Mouse (Mus musculus) ES-CJ7 (cell line): ENCODE data around the gene Sv2a.

Source experiments
- DNase-seq: peaks from one replicate; pipeline ENCODE4 v3.0.0; 2011; ENCODE audit warnings: low read depth, low spot score

The Sv2a gene

DNA sequence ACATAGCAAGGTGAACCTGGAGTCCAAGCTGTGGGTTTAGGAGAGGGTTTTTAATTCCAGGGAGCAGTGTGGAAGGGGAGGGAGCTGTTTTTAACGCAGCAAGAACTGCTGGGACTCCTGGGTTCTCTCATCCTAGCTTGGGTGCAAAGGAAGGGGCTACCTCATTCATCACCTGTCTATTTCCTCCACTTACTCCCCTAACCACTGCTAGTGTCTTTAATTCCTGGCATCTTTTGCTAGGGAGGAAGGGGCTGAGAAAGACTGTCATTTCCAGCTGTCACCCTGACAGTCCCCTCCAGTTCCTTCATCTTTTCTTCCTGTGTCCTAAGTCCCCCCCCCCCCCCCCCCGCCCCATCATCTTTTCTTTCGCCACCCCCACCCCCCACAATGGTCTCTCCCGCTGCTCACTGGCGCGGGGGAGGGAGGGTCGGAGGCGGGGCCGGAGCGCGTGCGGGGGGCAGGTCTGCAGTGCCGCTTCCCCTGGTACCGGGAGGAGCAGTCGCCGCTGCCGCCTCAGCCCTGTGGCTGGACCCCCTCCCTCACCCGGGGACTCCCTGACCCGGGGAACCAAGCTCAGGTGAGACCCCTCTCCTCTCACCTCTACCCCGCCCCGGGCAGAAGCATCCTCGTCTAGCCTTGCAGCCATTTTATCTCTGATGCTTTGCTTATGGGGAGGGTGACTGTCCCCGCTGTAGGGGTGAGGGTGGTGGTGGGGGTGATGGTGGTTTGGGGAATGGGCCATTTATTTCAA is at the start of gene Sv2a:
Gene Sv2a (plus strand): TSS at position 425 of the 751 bp plus-strand sequence.
- no peak for DNase-seq

DNA sequence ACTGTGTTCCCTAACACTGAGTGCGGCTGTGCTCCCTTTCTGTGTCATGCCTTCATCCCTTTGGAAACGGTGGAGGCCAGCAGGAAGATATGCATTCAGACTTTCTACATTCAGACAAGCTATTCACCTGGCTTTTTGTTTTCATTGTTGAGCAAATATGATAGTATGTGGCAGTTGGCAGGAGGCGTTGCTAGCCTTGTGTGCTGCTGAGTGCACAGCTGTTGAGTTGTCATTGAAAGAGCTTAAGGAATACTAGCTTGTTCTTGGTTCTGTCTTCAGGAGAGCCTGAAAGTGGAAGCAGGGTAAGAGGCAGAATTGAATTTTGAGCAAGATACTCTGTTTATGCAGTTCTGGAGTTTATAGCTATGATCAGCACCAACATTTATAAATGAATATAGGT is 48.5 kb upstream of the Sv2a start:
- DNase-seq = no peak

DNA sequence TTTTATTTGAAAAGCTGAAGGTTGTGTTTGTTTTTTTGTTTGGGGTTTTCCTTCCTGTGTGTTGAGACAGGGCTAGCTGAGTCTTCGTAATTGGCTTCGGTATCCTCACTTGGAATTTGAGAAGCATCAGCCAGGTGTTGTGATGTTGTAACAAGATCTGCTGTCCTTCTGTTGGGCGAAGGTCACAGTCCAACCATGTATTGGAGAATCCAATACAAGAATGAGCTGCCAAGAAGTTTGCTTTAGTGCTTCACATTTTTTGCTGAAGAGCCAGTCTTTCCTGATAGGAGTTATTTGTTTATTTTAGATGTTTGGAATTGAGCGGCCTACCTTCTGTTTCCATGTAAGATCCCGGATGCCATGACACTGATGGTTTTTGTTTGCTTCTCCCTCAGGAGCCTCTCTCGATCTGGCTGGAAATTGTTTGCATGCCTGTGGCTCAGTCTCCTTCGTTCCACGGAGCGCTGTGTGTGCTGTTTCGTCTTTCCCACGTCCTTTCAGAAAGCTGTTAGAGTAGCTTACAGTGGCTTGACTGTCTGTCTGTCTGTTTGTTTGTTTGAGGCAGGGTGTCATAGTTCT is 47.5 kb upstream of the Sv2a start:
- DNase-seq = no peak

DNA sequence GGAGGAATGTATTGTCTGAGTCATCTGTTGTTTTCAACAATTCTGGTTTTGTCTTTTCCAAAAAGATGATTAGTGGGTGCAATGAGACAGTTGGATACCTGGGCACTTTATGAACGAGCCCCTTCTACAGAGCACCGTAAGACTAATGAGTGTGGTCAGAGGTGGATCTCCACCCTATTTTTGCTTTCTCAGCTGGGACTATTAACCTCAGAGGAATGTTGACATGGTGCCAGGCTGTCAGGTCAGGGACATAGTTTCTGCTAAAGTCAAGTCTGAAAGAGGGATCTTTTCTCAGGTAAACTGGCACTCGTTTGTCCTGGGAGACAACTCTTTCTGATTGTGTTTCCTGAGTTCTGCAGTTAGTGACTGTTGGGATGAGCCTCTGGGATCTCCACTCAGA is 45.9 kb upstream of the Sv2a start:
- no peak for DNase-seq

DNA sequence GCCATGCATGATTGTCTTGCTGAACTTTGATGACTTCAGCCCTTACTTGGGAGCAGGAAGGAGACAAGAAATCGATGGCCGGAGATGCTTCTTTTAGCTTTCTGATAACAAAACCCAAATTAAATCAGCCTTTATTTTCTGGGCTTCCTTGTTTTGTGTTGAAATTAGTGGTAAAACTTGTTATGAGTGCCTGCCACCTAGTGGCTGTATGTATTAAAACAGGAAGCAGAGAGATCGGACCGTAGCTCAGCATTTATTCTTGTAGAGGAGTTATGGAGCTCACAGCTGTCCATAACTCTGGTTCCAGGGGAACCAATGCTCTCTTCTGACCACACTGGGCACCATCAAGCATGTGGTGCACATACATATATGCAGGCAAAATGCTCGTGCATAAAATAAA is 33.0 kb upstream of the Sv2a start:
- peak; percentile 46 for DNase-seq

DNA sequence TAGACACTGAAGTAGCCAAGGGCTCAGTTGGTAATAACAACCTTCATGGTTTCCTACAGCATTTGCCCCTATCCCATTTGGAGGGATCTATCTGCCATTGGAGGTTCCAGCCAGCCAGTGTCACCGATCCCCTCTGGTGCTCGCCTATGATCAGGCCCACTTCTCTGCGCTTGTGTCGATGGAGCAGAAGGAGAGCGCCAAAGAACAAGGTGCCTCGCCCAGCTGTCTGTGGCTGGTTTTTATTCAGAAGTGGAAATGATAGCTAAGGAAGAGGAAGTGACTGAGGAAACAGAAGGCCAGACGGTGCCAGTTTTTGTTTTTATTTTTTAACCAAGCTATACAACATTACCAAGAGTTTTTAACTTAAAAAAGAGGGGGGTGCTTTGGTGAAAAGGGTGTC is 29.1 kb upstream of the Sv2a start:
- no peak for DNase-seq

DNA sequence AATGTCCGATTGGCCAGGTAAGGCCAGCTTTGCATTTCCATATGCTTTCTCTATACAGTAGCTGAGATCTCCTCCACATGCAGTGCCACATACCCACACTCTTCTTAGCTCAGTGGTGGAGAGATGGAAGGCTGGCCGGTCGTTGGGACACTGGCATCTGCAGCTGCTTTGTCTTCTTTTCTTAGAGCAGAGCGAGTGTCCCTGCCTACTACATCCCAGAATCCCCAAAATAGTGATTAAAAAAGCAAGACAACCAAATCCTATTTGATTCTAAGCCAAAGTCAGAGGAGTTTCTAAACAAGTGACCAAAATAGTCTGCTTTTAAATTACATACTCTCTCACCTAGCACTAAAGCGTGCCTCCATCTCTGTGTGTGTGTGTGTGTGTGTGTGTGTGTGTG is 28.3 kb upstream of the Sv2a start:
- DNase-seq = no peak

DNA sequence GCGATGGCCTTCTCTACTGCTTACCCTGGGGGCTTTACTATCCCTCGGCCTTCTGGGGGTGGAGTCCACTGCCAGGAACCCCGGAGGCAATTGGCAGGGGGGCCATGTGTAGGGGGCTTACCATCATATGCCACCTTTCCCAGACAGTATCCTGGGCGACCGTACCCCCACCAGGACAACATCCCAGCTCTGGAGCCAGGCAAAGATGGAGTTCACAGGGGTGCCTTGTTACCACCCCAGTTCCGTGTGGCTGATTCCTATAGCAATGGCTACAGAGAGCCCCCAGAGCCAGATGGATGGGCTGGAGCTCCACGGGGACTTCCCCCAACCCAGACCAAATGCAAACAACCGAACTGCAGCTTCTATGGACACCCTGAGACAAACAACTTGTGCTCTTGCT is 25.4 kb upstream of the Sv2a start:
- no peak for DNase-seq

DNA sequence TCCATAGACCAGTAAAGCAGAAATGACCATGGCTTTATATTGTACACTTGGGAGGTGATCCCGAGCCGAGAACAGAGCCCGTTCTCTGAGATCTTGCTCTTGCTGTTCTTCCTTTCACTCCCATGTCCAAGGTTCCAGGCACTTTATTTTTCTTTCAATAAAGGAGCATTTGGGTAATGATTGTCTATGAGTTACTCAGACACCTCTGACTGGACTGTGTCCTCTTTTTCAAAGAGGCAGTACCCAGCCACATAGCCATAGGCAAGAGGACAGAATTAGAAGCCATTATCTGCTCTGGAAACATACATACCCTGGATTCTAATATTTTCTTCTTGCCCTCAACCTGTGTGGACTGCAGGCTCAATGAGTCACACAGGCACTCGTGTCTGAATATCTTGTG is 21.1 kb upstream of the Sv2a start:
- DNase-seq = no peak

DNA sequence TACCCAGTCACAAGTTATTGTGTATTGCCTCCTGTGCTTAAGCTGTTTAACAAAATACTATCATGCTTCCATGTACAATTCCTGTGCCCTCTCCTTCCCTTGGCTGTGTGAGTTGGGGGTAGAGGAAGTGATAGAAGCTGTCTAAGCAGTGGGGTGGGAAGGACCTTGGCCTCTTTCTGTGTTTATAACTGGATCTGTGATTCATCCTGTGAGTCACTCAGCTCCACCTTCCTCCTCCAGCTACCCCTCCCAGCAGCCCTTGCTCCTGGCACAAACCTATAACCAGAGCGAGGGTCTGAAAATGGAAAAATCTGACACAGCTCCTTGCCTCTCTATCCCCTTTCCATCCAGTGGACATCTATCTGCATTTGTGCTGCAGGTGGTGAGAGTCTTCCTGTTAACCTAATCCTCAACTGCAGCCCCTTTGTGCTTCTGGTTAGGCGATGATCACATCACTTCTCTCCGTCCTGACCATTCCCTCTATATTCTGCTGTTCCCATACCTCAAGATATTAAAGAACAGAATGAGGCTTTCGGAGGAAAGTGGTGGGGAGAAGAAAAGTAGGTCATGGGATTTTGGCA is 20.6 kb upstream of the Sv2a start:
- no peak for DNase-seq

DNA sequence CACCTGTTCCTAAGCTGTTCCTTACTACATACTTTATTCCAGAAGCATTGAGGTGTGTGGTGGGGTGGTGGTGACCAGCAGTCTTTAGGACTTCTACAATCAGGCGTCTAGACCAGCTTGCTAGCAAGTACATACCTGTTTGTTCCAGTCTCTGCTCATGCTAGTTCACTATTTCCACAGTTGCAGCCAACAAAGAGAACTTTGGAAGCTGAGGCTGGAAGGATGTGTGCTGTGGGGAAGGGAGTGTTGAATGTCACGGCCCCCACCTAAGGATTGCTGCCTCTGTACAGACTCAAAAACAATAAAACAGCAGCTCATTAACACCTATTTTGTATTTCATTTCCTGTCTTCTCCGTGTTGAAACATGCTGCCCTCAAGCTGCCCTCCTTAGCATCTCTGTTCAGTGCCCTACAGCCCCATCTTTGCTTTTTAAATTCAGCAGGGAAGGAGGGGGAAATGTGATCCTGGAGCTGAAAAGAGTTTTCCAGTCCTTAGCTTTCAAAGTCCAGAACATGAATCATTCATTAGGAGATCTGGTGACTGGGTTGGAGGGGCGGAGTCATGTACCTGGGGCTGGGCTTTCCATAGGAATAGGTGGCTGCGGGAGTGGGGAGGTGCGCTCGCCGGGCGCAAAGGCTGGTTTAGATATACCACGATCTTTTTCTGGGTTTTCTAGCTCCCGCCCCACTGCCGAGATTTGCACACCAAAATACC is 20.0 kb upstream of the Sv2a start:
- DNase-seq = peak; percentile 80

DNA sequence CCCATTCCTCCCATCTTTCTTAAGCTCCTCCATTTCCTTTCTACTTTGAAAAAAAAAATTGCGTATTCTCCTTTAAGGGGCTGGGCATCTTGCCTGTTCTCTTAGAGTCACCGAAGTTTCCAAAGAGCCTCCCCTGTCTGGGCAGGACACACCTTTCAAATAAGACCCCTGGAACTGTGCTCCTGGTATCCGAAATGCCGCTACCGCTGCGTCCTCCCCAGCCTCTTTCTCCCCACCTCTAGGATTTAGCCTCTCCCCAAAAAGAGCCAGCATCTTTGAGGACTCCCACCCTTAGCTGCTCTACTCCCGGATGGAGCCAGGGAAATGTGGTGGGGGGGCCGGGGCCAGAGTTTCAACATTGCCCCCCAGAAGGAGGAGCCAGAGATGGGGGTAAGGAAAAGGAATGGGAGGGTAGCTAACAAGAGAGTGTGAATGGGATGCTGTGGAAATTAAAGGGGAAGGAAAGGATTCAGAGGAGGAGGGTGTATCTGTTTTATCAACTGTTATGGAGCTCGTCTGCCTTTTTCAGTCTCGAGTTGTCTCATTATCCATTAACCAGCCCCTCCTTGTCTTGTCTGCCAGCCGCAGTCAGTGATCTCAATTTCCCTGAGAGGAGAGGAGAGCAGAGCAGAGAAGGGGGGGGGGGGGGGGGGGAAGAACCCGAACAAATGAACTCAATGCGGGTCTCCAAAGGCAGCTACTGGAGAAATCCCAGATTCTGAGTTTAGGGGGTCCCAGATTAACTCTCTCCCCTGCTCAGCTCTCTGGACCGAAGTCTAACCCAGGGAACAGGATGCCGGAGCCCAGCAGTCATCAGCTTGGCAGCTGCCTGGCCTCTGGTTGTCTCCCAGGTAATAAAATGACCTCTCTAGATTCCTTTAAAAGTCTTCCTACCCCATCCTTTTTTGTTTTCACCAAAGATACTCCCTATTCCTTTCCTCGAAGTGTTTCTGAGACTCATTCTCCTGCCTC is 18.8 kb upstream of the Sv2a start, which contains the start of gene Mtmr11:
Gene Mtmr11 (plus strand): TSS at position 136 of the 972 bp plus-strand sequence.
- no peak for DNase-seq

DNA sequence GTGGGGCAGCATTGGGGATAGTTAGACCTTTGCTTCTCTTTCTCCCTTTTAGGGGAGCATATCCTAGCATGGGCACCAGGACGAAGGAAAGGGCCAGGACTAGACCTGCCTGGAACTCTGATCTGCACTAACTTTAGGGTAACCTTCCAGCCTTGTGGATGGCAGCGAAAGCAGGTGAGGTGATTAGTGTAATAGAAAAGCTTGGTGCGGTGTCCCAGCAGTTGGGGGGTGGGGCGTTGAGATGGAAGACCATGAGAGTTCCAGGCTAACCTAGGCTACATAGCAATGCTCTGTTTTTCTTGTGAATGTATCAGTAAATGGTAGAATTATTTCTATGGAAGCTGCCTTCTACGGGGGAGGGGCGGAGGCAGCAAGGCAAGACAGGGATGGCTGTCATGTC is 17.9 kb upstream of the Sv2a start:
- no peak for DNase-seq

DNA sequence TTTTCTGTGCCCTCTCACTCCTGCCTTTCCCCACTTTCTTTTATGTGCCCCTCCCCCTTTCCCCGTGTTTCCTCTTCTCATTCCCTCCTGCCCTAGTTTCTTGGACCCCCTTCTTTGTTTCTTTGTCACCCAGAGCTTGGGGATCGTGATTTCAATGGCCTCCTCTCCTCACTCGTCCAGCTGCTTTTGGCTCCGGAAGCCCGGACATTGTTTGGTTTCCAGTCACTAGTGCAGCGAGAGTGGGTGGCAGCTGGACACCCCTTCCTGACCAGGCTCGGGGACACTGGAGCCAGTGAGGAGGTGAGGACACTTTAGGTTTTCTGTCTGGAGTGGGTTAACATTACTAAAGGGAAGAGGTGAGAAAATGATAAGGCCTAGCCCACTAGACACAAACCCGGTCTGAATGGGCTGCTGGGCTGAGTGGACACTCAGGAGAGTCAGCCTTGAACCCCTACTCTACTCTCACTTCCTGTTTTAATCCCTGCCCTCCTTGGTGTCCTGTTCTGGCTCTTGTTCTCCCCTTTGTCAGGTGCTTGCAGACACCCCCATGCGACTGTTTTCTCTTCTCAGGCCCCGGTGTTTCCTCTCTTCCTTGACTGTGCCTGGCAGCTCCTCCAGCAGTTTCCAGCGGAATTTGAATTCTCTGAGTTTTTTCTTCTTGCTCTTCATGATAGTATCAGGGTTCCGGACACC is 12.3 kb upstream of the Sv2a start:
- no peak for DNase-seq

DNA sequence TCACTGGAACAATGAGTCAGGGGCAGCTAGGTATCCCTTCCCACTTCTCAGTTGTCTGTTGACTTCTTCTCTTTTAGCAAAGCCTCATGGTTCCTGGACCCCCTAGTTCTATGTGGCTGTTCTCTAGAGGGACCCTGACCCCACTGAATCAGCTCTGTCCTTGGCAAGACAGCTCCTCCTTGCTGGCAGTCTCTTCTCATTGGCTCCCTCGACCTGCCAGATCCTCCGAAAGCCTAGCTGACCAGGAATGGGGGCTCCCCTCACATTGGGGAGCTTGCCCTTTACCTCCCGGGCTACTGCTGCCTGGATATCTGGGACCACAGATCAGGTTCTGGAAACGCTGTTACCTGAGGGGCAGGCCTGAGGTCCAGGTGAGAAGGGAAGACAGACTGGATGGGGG is 10.7 kb upstream of the Sv2a start:
- DNase-seq = no peak

DNA sequence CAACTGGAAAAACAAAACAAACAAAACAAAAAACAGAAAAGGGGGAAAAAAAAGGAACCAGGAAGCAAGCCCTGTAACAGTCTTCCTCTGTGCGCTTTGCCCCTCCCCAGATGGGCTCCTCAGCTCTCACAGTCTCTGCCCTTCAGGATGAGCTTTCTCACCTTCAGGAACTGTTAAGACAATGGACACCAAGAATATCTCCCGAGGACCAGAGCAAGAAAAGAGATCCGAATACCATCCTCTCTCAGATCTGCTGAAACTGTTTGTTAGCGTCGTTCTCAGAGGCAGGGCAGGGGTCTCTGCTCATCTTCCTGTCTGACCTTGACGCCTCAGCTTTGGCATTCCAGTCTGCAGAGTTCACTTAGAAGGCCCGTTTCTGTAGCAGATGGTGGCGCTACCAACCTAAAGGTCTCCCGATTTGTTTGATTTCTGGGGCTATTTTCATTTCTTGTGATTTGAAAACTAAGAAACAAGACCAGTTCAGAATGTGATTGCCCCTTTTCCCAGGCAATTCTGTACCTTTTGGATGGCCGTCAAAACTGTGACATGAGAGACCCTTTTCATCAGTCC is 9.9 kb upstream of the Sv2a start:
- peak; percentile 39 for DNase-seq

DNA sequence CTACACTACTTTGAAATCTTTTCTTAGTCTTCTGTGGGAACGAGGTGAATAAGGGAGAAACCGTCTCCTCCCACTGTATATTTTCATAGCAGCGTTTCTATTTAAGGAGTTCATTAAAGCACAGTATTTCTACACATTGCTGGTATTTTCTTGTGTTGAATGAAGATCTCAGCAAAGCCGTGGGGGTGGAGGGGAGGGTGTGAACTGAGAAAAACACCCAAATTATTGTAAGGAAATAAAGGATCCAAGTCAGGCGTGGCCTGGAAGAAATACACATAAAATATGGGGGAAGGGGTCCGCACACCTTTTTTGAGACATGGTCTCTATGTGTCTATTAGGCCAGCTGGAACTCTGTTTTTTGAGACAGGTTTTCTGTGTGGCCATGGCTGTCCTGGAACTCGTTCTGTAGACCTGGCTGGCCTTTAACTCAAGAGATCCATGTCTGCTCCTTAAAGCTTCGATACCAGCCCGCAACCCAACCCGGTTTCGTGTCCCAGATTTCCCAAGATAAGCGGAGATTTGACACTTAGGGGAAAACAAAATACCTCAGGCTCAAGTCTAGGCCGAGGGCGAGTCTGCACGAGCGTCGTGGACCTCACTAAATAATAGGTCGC is 9.3 kb upstream of the Sv2a start:
- no peak for DNase-seq

DNA sequence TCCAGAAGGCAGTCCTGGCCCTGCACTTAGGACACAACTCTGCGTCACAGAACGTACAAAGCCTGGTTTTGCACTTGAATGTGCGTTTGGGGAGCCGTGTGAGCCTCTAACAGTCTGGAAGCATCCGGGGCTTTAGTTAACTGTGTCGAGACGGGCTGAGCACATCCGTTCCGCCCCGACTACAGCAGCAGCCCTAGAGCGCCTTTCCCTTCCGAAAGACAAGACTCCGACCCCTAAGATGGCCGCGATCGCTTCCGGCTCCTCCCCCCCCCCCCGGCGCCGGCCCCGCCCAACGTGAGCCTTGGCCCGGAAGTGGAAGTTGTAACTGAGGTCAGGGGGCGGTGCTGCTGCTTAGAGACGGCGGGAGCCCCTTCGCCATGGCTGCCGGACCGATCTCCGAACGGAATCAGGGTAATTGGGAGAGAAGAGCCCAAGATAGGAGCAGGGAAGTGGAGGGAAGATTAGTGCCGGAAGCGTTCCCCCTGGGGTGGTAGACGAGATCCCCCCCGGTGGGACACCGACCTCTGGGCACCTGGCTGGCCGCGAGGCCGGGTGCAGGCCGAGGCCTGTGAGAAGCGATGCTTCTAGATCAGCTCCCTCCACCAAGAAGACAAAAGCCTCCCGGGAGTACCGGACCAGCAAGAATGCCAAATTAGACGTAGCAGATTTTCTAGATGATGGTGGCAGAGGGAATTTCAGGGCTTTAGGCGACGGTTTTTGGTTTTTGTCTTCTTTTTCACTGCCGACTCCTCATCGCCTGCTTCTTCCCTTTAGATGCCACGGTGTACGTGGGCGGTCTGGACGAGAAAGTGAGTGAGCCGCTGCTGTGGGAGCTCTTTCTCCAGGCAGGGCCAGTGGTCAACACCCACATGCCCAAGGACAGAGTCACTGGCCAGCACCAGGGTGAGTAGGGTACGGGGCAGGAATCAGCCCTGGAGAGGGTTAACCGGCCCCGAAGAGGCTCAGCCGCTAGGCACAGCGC is 8.5 kb upstream of the Sv2a start, which contains the start of gene Sf3b4:
Gene Sf3b4 (plus strand): TSS at position 136 of the 982 bp plus-strand sequence.
- DNase-seq = peak; percentile 92

DNA sequence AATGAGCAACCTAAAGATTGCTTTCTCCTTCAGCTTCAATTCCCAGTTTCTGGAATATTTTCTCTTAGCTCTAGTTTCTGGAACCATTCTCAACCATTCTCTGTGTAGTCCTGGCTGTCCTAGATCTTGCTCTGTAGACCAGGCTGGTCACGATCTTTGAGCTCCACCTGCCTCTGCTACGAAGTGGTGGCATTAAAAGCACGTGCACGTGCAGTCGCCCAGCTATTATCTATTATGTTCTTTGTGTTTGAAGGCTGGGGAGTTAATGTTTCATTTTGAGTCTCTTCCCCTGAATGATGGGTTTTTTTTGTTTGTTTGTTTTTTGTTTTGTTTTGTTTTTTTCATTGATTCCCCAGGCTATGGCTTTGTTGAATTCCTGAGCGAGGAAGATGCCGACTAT is 7.8 kb upstream of the Sv2a start:
- DNase-seq = no peak
